Mouse (Mus musculus) activated CD4-positive, CD25-positive, alpha-beta regulatory T cell, adult 4 months (primary cell): ENCODE data around the gene Vmn1r63. TPM values are rescaled to one million over a fixed set of nuclear protein-coding genes. Genes with fewer than 3 reads are reported as not detected.
"Not testable (repeated sequence)": the region's sequence is repeated elsewhere in the genome, so short reads cannot be mapped to it uniquely, and the experiment has no call there.

Source experiments
- ATAC-seq: one replicate; pipeline ENCODE4 v1.8.0; 2017
- polyA plus RNA-seq, 2 experiments: library from polyadenylated mRNA; unstranded; fragments of 100-300 nt; shearing (Covaris generic); gene quantifications; one replicate each; pipeline ENCODE4 v1.2.1; 2017

The Vmn1r63 gene
- not detected for polyA plus RNA-seq

DNA sequence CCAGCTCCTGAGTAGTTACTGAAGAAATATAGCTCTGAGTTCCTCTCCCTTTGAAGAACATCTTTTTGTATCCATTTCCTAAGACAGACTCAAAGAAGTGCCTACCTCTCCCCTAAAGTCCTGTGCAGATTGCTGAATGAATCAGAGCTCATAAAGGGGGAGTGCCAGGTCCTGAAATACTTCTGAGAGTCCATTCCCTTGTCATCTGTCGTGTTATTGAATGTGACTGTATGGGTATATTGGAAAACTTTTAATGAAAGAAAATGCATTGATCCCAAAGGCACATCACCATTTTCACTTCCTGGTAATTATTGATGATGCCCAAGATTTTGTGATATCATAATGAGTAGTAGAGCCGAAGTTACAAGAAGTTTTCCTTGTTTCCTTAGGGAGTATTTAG is at the start of gene Vmn1r63:
Gene Vmn1r63 (minus strand): TSS at position 101 of the 400 bp plus-strand sequence.
- ATAC-seq: not testable (repeated sequence)

Other genes with a start within 250 kb of the Vmn1r63 start
- gene Vmn1r61, start 192.2 kb downstream of the Vmn1r63 start, polyA plus RNA-seq: under 1 TPM in 1 of 2 experiments, not detected in 1; 0.07 TPM
- gene Vmn1r62, start 131.8 kb downstream of the Vmn1r63 start, polyA plus RNA-seq: not detected
- not detected for gene Vmn1r64, start 79.1 kb upstream of the Vmn1r63 start, polyA plus RNA-seq
- not detected for gene Vmn1r65, start 205.6 kb upstream of the Vmn1r63 start, polyA plus RNA-seq
- gene Nlrp4c, start 239.7 kb upstream of the Vmn1r63 start, polyA plus RNA-seq: not detected